Mouse (Mus musculus): ENCODE measurements around the gene Zfp507.

Zfp507 gene

GRCm38 (mm10) chr7:35782252-35782651 is 20.6 kb downstream of the Zfp507 start:
- no peak for DNase-seq (ENCODE audit: low spot score in 2 of 2)

GRCm38 (mm10) chr7:35774127-35774526 is 28.7 kb downstream of the Zfp507 start:
- no peak for DNase-seq (ENCODE audit: low spot score in 2 of 2)

- no peak for DNase-seq (ENCODE audit: low spot score in 2 of 2)
These were observed 30.5 kb downstream of the Zfp507 start for GRCm38 (mm10) chr7:35772347-35772746.

GRCm38 (mm10) chr7:35771106-35771505 is 31.7 kb downstream of the Zfp507 start:
- DNase-seq (ENCODE audit: low spot score in 2 of 2) = no peak

- DNase-seq (ENCODE audit: low spot score in 2 of 2) = no peak
These were observed 32.7 kb downstream of the Zfp507 start for GRCm38 (mm10) chr7:35770122-35770521.

GRCm38 (mm10) chr7:35764461-35764860 is 38.3 kb downstream of the Zfp507 start:
- DNase-seq (ENCODE audit: low spot score in 2 of 2) = no peak

GRCm38 (mm10) chr7:35761801-35762200 is 41.0 kb downstream of the Zfp507 start:
- no peak for DNase-seq (ENCODE audit: low spot score in 2 of 2)

GRCm38 (mm10) chr7:35759602-35760001 is 43.2 kb downstream of the Zfp507 start:
- DNase-seq (ENCODE audit: low spot score in 2 of 2) = no peak

GRCm38 (mm10) chr7:35756510-35757440 is 46.0 kb downstream of the Zfp507 start:
- DNase-seq (ENCODE audit: low spot score in 2 of 2) = peak; percentile 38 to 56

GRCm38 (mm10) chr7:35754886-35755168 is 48.0 kb downstream of the Zfp507 start:
- DNase-seq (ENCODE audit: low spot score in 2 of 2) = no peak

GRCm38 (mm10) chr7:35754033-35754885 is 48.5 kb downstream of the Zfp507 start, which contains the start of gene Dpy19l3:
TSS of gene Dpy19l3 (minus strand) at chr7:35754454.
- peak; percentile 58 to 87 for DNase-seq (ENCODE audit: low spot score in 2 of 2)

GRCm38 (mm10) chr7:35753319-35754032 is 49.3 kb downstream of the Zfp507 start:
- peak; percentile 28 to 68 for DNase-seq (ENCODE audit: low spot score in 2 of 2)

- DNase-seq (ENCODE audit: low spot score in 2 of 2) = no peak
These were observed 51.9 kb downstream of the Zfp507 start for GRCm38 (mm10) chr7:35750873-35751272.

- DNase-seq (ENCODE audit: low spot score in 2 of 2) = no peak
These were observed 55.3 kb downstream of the Zfp507 start for GRCm38 (mm10) chr7:35747397-35747964.

GRCm38 (mm10) chr7:35746686-35747396 is 56.0 kb downstream of the Zfp507 start:
- DNase-seq (ENCODE audit: low spot score in 2 of 2) = no peak

- DNase-seq (ENCODE audit: low spot score in 2 of 2) = no peak
These were observed 57.5 kb downstream of the Zfp507 start for GRCm38 (mm10) chr7:35745281-35745702.

- DNase-seq (ENCODE audit: low spot score in 2 of 2) = peak; percentile 61 to 79
These were observed 58.0 kb downstream of the Zfp507 start for GRCm38 (mm10) chr7:35744771-35745170.

- no peak for DNase-seq (ENCODE audit: low spot score in 2 of 2)
These were observed 60.5 kb downstream of the Zfp507 start for GRCm38 (mm10) chr7:35742310-35742709.

- DNase-seq (ENCODE audit: low spot score in 2 of 2) = no peak
These were observed 60.9 kb downstream of the Zfp507 start for GRCm38 (mm10) chr7:35741858-35742257.

GRCm38 (mm10) chr7:35740489-35741230 is 62.1 kb downstream of the Zfp507 start:
- peak in 1 of 2 experiments; percentile 49 for DNase-seq (ENCODE audit: low spot score in 2 of 2)

Data from left cerebral cortex, adult 9 months (tissue).